Mouse (Mus musculus): ENCODE data around the gene Sox8. TPM values are rescaled to one million over a fixed set of nuclear protein-coding genes. Genes with fewer than 3 reads are reported as not detected.

Gene Sox8
- not detected for polyA plus RNA-seq (2017; shearing (Covaris generic))

GRCm38 (mm10) chr17:25570648-25571452, at the start of gene Sox8:
Gene Sox8 (minus strand): TSS chr17:25570686.

GRCm38 (mm10) chr17:25578920-25579319, 8.4 kb upstream of the Sox8 start, which contains the start of gene Lmf1:
Gene Lmf1 (plus strand): TSS chr17:25579085.

Other genes with a start within 250 kb of the Sox8 start
- not detected for gene Tpsab1, start 225.1 kb downstream of the Sox8 start, polyA plus RNA-seq (2017; shearing (Covaris generic))
- not detected for gene Tpsb2, start 204.4 kb downstream of the Sox8 start, polyA plus RNA-seq (2017; shearing (Covaris generic))
- gene Tpsg1, start 201.4 kb downstream of the Sox8 start, polyA plus RNA-seq (2017; shearing (Covaris generic)): not detected
- gene Cacna1h, start 136.9 kb downstream of the Sox8 start, polyA plus RNA-seq (2017; shearing (Covaris generic)): not detected
- not detected for gene Tekt4, start 116.1 kb downstream of the Sox8 start, polyA plus RNA-seq (2017; shearing (Covaris generic))
- gene Sstr5, start 73.4 kb downstream of the Sox8 start, polyA plus RNA-seq (2017; shearing (Covaris generic)): not detected
- gene Lmf1, start 8.4 kb upstream of the Sox8 start, polyA plus RNA-seq (2017; shearing (Covaris generic)): 25.6 TPM
- not detected for gene Gng13, start 146.5 kb upstream of the Sox8 start, polyA plus RNA-seq (2017; shearing (Covaris generic))
- 6.7 TPM for gene Chtf18, start 156.7 kb upstream of the Sox8 start, polyA plus RNA-seq (2017; shearing (Covaris generic))
- 19.7 TPM for gene Rpusd1, start 157.0 kb upstream of the Sox8 start, polyA plus RNA-seq (2017; shearing (Covaris generic))
- 0.17 TPM for gene Mslnl, start 165.4 kb upstream of the Sox8 start, polyA plus RNA-seq (2017; shearing (Covaris generic))
- not detected for gene Msln, start 183.7 kb upstream of the Sox8 start, polyA plus RNA-seq (2017; shearing (Covaris generic))
- gene Narfl, start 203.1 kb upstream of the Sox8 start, polyA plus RNA-seq (2017; shearing (Covaris generic)): 28.0 TPM
- 38.4 TPM for gene Haghl, start 215.0 kb upstream of the Sox8 start, polyA plus RNA-seq (2017; shearing (Covaris generic))
- gene Ccdc78, start 215.9 kb upstream of the Sox8 start, polyA plus RNA-seq (2017; shearing (Covaris generic)): 0.83 TPM
- gene Fam173a, start 222.2 kb upstream of the Sox8 start, polyA plus RNA-seq (2017; shearing (Covaris generic)): 245 TPM
- gene AC134908.4, start 225.0 kb upstream of the Sox8 start, polyA plus RNA-seq (2017; shearing (Covaris generic)): not detected
- 9.6 TPM for gene Metrn, start 226.4 kb upstream of the Sox8 start, polyA plus RNA-seq (2017; shearing (Covaris generic))
- gene Fbxl16, start 238.4 kb upstream of the Sox8 start, polyA plus RNA-seq (2017; shearing (Covaris generic)): not detected

Data from activated CD4-positive, CD25-positive, alpha-beta regulatory T cell, adult 9 weeks (primary cell).